Mouse (Mus musculus) forebrain, embryonic 16.5 days (tissue): ENCODE data around the gene L3mbtl4. TPM values are rescaled to one million over a fixed set of nuclear protein-coding genes. Genes with fewer than 3 reads are reported as not detected.
A peak's percentile ranks its signal among the peaks of the same experiment; 100 is the strongest.
"Not testable (repeated sequence)": the region's sequence is repeated elsewhere in the genome, so short reads cannot be mapped to it uniquely, and the experiment has no call there.

Experiments used
- ATAC-seq: fragments of 200-750 bp; cut with Nextera tagmentation; 2 replicates; pipeline ENCODE4 v1.8.0; 2017; ENCODE audit warnings: mild to moderate bottlenecking, moderate library complexity
- H3K27ac ChIP-seq: fragments of 300-500 bp; sonication (generic); 2 replicates; pipeline ENCODE4 v1.5.1; 2014; ENCODE audit warnings: low read length, control low read depth
- H3K27me3 ChIP-seq: fragments of 300-500 bp; sonication (generic); replicated peaks from 2 replicates; pipeline ENCODE4 v1.6.1; 2014; ENCODE audit warnings: low read length; ENCODE audit not compliant: control insufficient read depth, insufficient read depth
- H3K36me3 ChIP-seq: fragments of 300-500 bp; sonication (generic); 2 replicates; pipeline ENCODE4 v1.6.1; 2014; ENCODE audit not compliant: control insufficient read depth, insufficient read depth
- H3K4me1 ChIP-seq: fragments of 300-500 bp; sonication (generic); replicated peaks from 2 replicates; pipeline ENCODE4 v1.6.1; 2014; ENCODE audit warnings: low read length; ENCODE audit not compliant: control insufficient read depth, insufficient read depth
- H3K4me2 ChIP-seq: fragments of 300-500 bp; sonication (generic); 2 replicates; pipeline ENCODE4 v1.6.1; 2014; ENCODE audit warnings: mild to moderate bottlenecking, low read length, control low read depth
- H3K4me3 ChIP-seq: fragments of 300-500 bp; sonication (generic); replicated peaks from 2 replicates; pipeline ENCODE4 v1.5.1; 2014; ENCODE audit warnings: mild to moderate bottlenecking, low read length, control low read depth
- H3K9ac ChIP-seq: fragments of 300-500 bp; sonication (generic); replicated peaks from 2 replicates; pipeline ENCODE4 v1.6.1; 2014; ENCODE audit warnings: low read depth, low read length, control low read depth
- H3K9me3 ChIP-seq: fragments of 300-500 bp; sonication (generic); 2 replicates; pipeline ENCODE4 v1.6.1; 2016; ENCODE audit warnings: low read length; ENCODE audit not compliant: control insufficient read depth
- WGBS: fragments of 180-500 bp; shearing (Covaris S2); extraction: QIAGEN DNeasy Blood & Tissue Kit; methylation state at CpG from one replicate; pipeline ENCODE4 v1.1.7; 2014; 5-methylcytosine and 5-hydroxymethylcytosine counted together
- polyA plus RNA-seq: library from polyadenylated mRNA; unstranded; fragments of >200 nt; fragmentation: Nextera tagmentation; extraction: Ambion mirVana; gene quantifications from 2 replicates; pipeline ENCODE4 v1.2.1, GENCODE M21; 2015

L3mbtl4 gene
- polyA plus RNA-seq, 1 experiment from 2014 or later, result 3.5 TPM

GRCm38 (mm10) chr17:68333382-68333781 lies 59.8 kb downstream of the L3mbtl4 start:
- H3K36me3 ChIP-seq, result no peaks in the 10 kb centered on the region
- H3K4me1 ChIP-seq, result no peaks in the 10 kb centered on the region
- H3K4me3 ChIP-seq, result no peak overlapping the region
- no peak overlapping the region for H3K27ac ChIP-seq
- H3K9me3 ChIP-seq, result no peaks in the 10 kb centered on the region
- WGBS, result 72% methylated on average over 3 of the region's 3 CpGs
- no peak overlapping the region for H3K4me2 ChIP-seq
- no peak overlapping the region for H3K9ac ChIP-seq
- H3K27me3 ChIP-seq, result no peaks in the 10 kb centered on the region
- no peak for ATAC-seq

GRCm38 (mm10) chr17:68338917-68339553 lies 65.4 kb downstream of the L3mbtl4 start:
- H3K4me3 ChIP-seq, result no peak overlapping the region
- no peaks in the 10 kb centered on the region for H3K36me3 ChIP-seq
- no peaks in the 10 kb centered on the region for H3K27me3 ChIP-seq
- WGBS, result 84% methylated on average over 3 of the region's 3 CpGs
- H3K9ac ChIP-seq, result no peak overlapping the region
- H3K4me1 ChIP-seq, result no peaks in the 10 kb centered on the region
- H3K27ac ChIP-seq, result no peak overlapping the region
- no peak overlapping the region for H3K4me2 ChIP-seq
- no peak for ATAC-seq
- H3K9me3 ChIP-seq, result no peaks in the 10 kb centered on the region

- H3K27ac ChIP-seq, result no peak overlapping the region
- H3K9me3 ChIP-seq, result no peaks in the 10 kb centered on the region
- no peak overlapping the region for H3K9ac ChIP-seq
- no peaks in the 10 kb centered on the region for H3K4me1 ChIP-seq
- no peaks in the 10 kb centered on the region for H3K27me3 ChIP-seq
- 42% methylated on average over 1 of the region's 1 CpGs for WGBS
- H3K36me3 ChIP-seq, result no peaks in the 10 kb centered on the region
- ATAC-seq, result no peak
- H3K4me2 ChIP-seq, result no peak overlapping the region
- H3K4me3 ChIP-seq, result no peak overlapping the region
Observed at GRCm38 (mm10) chr17:68357687-68358086, 84.1 kb downstream of the L3mbtl4 start.

GRCm38 (mm10) chr17:68371101-68371500 lies 97.5 kb downstream of the L3mbtl4 start:
- Histone ChIP-seq H3K4me2 (no peak overlapping the region), H3K27ac (no peak overlapping the region), H3K4me1 (no peaks in the 10 kb centered on the region), H3K36me3 (no peaks in the 10 kb centered on the region), H3K4me3 (no peak overlapping the region), H3K9me3 (no peaks in the 10 kb centered on the region), H3K27me3 (no peaks in the 10 kb centered on the region), H3K9ac (no peak overlapping the region)
- no peak for ATAC-seq
- WGBS, result 81% methylated on average over 1 of the region's 1 CpGs

GRCm38 (mm10) chr17:68388481-68388880 lies 114.9 kb downstream of the L3mbtl4 start:
- no peak overlapping the region for H3K27ac ChIP-seq
- no peaks in the 10 kb centered on the region for H3K9me3 ChIP-seq
- WGBS, result 24% methylated on average over 5 of the region's 5 CpGs
- H3K4me1 ChIP-seq, result 0 out of 2 replicates have a peak, but pooled peaks cover 3% of the 10 kb centered on the region
- no peak overlapping the region for H3K4me3 ChIP-seq
- no peak overlapping the region for H3K9ac ChIP-seq
- no peaks in the 10 kb centered on the region for H3K36me3 ChIP-seq
- no peak overlapping the region for H3K4me2 ChIP-seq
- ATAC-seq, result no peak
- no peaks in the 10 kb centered on the region for H3K27me3 ChIP-seq

- 0 out of 2 replicates have a peak, but pooled peaks have one; percentile 33 for ATAC-seq
- no peak overlapping the region for H3K9ac ChIP-seq
- WGBS, result 74% methylated on average over 1 of the region's 1 CpGs
Observed at GRCm38 (mm10) chr17:68405993-68406392, 132.4 kb downstream of the L3mbtl4 start.

GRCm38 (mm10) chr17:68407121-68407520 lies 133.5 kb downstream of the L3mbtl4 start:
- not testable (repeated sequence) for H3K27me3 ChIP-seq, H3K4me3 ChIP-seq, H3K36me3 ChIP-seq, H3K27ac ChIP-seq, H3K4me2 ChIP-seq, ATAC-seq, H3K4me1 ChIP-seq, H3K9ac ChIP-seq, H3K9me3 ChIP-seq
- WGBS, result 85% methylated on average over 1 of the region's 1 CpGs

More at GRCm38 (mm10) chr17:68405993-68406392, 132.4 kb downstream of the L3mbtl4 start:
- Histone ChIP-seq H3K4me2 (no peak overlapping the region), H3K4me1 (peaks cover 4% of the 10 kb centered on the region; the same call in 1 of the 2 replicates), H3K4me3 (no peak overlapping the region), H3K9me3 (no peaks in the 10 kb centered on the region), H3K27me3 (no peaks in the 10 kb centered on the region), H3K27ac (no peak overlapping the region), H3K36me3 (no peaks in the 10 kb centered on the region)

GRCm38 (mm10) chr17:68422663-68423498 lies 149.3 kb downstream of the L3mbtl4 start:
- Histone ChIP-seq H3K4me1 (peaks cover 5% of the 10 kb centered on the region), H3K9ac (0 out of 2 replicates have a peak overlapping the region, but pooled peaks have one; percentile 3), H3K36me3 (no peaks in the 10 kb centered on the region), H3K27ac (peak overlapping the region; percentile 61), H3K9me3 (no peaks in the 10 kb centered on the region), H3K4me3 (no peak overlapping the region), H3K27me3 (no peaks in the 10 kb centered on the region), H3K4me2 (0 out of 2 replicates have a peak overlapping the region, but pooled peaks have one; percentile 0)
- peak; percentile 90 for ATAC-seq
- WGBS, result 47% methylated on average over 12 of the region's 12 CpGs

- H3K4me2 ChIP-seq, result no peak overlapping the region
- no peak overlapping the region for H3K9ac ChIP-seq
- H3K27ac ChIP-seq, result no peak overlapping the region
- no peak overlapping the region for H3K4me3 ChIP-seq
- H3K36me3 ChIP-seq, result no peaks in the 10 kb centered on the region
- no peaks in the 10 kb centered on the region for H3K4me1 ChIP-seq
- WGBS, result 74% methylated on average over 5 of the region's 5 CpGs
- no peak for ATAC-seq
- H3K27me3 ChIP-seq, result no peaks in the 10 kb centered on the region
- H3K9me3 ChIP-seq, result no peaks in the 10 kb centered on the region
Observed at GRCm38 (mm10) chr17:68433576-68433975, 160.0 kb downstream of the L3mbtl4 start.
